Mouse (Mus musculus): ENCODE data around the gene Rere. TPM values are rescaled to one million over a fixed set of nuclear protein-coding genes. Genes with fewer than 3 reads are reported as not detected.

Rere gene
- total and polyA plus RNA-seq, 3 experiments, result 3.1 to 36.5 (median 8.7) TPM

GRCm38 (mm10) chr4:150235585-150235984 is 45.9 kb upstream of the Rere start:
- Histone ChIP-seq H3K9ac (ENCODE audit: insufficient read depth, low read depth) (no peak overlapping the region), H3K36me3 (replicated peaks in 1 of 2; ENCODE audit: control insufficient read depth in 1 of 2, insufficient read depth in 1 of 2, low read length in 1 of 2) (peaks cover 2 to 17% of the 10 kb centered on the region in 2 experiments), H3K4me3 (replicated peaks in 1 of 3; ENCODE audit: low read depth in 2 of 3, low read length in 2 of 3, poor library complexity in 1 of 3) (no peak overlapping the region), H3K79me2 (replicated peaks; ENCODE audit: control insufficient read depth, extremely low read depth, insufficient read depth, poor library complexity, severe bottlenecking) (peaks cover 31% of the 10 kb centered on the region), H3K4me2 (ENCODE audit: insufficient read depth, low read depth, poor library complexity, severe bottlenecking) (no peak overlapping the region), H3K4me1 (ENCODE audit: control insufficient read depth in 1 of 2, insufficient read depth in 2 of 2) (peaks cover 3 to 42% of the 10 kb centered on the region in 2 experiments), H3K27me3 (replicated peaks) (no peaks in the 10 kb centered on the region), H3K9me3 (replicated peaks; ENCODE audit: low read length) (no peaks in the 10 kb centered on the region), H3K27ac (ENCODE audit: insufficient read depth, low read depth) (no peak overlapping the region)
- no peak for DNase-seq (ENCODE audit: extremely low read depth)
- no peak for TF ChIP-seq PAX5 (IDR thresholded peaks at IDR 0.05; ENCODE audit: low read length)
- no peak for TF ChIP-seq CHD2 (IDR thresholded peaks at IDR 0.05; ENCODE audit: low read length)
- no peak for TF ChIP-seq BHLHE40 (IDR thresholded peaks at IDR 0.05; ENCODE audit: low read depth, low read length)
- TF ChIP-seq EP300 (IDR thresholded peaks at IDR 0.05; ENCODE audit: low read length), result no peak
- no peak for TF ChIP-seq KAT2A (IDR thresholded peaks at IDR 0.05; ENCODE audit: insufficient replicate concordance, low read length)
- no peak for TF ChIP-seq MYC (IDR thresholded peaks at IDR 0.05; ENCODE audit: low read depth, low read length)
- TF ChIP-seq NRF1 (IDR thresholded peaks at IDR 0.05; ENCODE audit: low read depth, low read length), result no peak
- no peak for TF ChIP-seq ZC3H11A (IDR thresholded peaks at IDR 0.05; ENCODE audit: low read depth, low read length)
- no peak for TF ChIP-seq ELF1 (IDR thresholded peaks at IDR 0.05; ENCODE audit: low read depth, low read length)
- TF ChIP-seq ZKSCAN1 (IDR thresholded peaks at IDR 0.05; ENCODE audit: borderline replicate concordance, low read depth, low read length), result no peak
- no peak for TF ChIP-seq JUN (IDR thresholded peaks at IDR 0.05; ENCODE audit: insufficient read depth, low read depth, low read length)
- no peak for TF ChIP-seq SIN3A (IDR thresholded peaks at IDR 0.05; ENCODE audit: low read length)
- no peak for TF ChIP-seq ZMIZ1 (IDR thresholded peaks at IDR 0.05; ENCODE audit: low read depth, low read length)
- no peak for TF ChIP-seq MAFK (IDR thresholded peaks at IDR 0.05; ENCODE audit: insufficient replicate concordance, low read length)
- TF ChIP-seq POLR2A (IDR thresholded peaks at IDR 0.05; ENCODE audit: low read depth, low read length), result no peak
- TF ChIP-seq SMC3 (IDR thresholded peaks at IDR 0.05; ENCODE audit: low read depth, low read length), result no peak
- no peak for TF ChIP-seq POLR2AphosphoS2 (IDR thresholded peaks at IDR 0.05; ENCODE audit: low read depth, low read length)
- TF ChIP-seq MAZ (IDR thresholded peaks at IDR 0.05; ENCODE audit: low read depth, low read length), result no peak
- no peak for TF ChIP-seq CTCF (conservative IDR thresholded peaks at IDR 0.05 in 1 of 2, IDR thresholded peaks at IDR 0.05 in 1 of 2; ENCODE audit: low read depth in 2 of 2, low read length in 2 of 2)
- in situ Hi-C loops (cut with MboI; ENCODE audit: low pct_ligation_motif_present, low pct_unique_long_range_greater_than_20kb, low sequenced_read_pairs) (no loop called here), dilution Hi-C loops (cut with MboI; ENCODE audit: extremely low pct_ligation_motif_present, extremely low pct_unique_long_range_greater_than_20kb, low sequenced_read_pairs) (no loop called here)

DNA sequence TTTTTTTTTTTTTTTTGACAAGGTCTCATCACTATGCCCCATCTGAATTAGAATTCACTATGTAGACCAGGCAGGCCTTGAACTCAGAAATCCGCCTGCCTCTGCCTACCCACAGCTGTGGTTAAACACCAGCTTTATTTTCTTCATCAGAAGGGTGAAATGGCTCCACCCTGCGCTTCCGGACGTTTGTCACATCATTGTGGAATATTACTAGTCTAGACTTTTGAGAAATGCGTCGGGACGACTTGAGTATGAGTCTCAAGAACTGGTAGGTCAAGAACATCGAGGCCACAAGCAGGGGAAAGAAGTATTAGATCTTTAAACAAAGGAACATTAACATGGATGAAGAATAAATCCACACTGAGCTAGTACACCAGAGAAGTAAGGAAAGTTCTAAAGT is 45.4 kb upstream of the Rere start:
- H3K79me2 ChIP-seq (replicated peaks; ENCODE audit: control insufficient read depth, extremely low read depth, insufficient read depth, poor library complexity, severe bottlenecking), result peaks cover 34% of the 10 kb centered on the region
- peak overlapping the region; percentile 60 for H3K27ac ChIP-seq (ENCODE audit: insufficient read depth, low read depth)
- TF ChIP-seq MYC (IDR thresholded peaks at IDR 0.05; ENCODE audit: low read depth, low read length) (no peak), SMC3 (IDR thresholded peaks at IDR 0.05; ENCODE audit: low read depth, low read length) (no peak), MAX (IDR thresholded peaks at IDR 0.05; ENCODE audit: low read length) (no peak), POLR2A (IDR thresholded peaks at IDR 0.05; ENCODE audit: low read depth, low read length) (no peak), MAZ (IDR thresholded peaks at IDR 0.05; ENCODE audit: low read depth, low read length) (no peak), SIN3A (IDR thresholded peaks at IDR 0.05; ENCODE audit: low read length) (no peak), IRF4 (IDR thresholded peaks at IDR 0.05; ENCODE audit: low read depth, low read length) (no peak), NRF1 (IDR thresholded peaks at IDR 0.05; ENCODE audit: low read depth, low read length) (no peak), RCOR1 (conservative IDR thresholded peaks at IDR 0.05; ENCODE audit: low read depth, low read length) (0 out of 2 replicates have a peak, but pooled peaks have one; percentile 23), CTCF (conservative IDR thresholded peaks at IDR 0.05 in 1 of 2, IDR thresholded peaks at IDR 0.05 in 1 of 2; ENCODE audit: low read depth in 2 of 2, low read length in 2 of 2) (0 out of 4 replicates have a peak, but pooled peaks of 1 of the 2 experiments have one; percentile 24), TBP (conservative IDR thresholded peaks at IDR 0.05; ENCODE audit: low read depth, low read length) (no peak), ZKSCAN1 (IDR thresholded peaks at IDR 0.05; ENCODE audit: borderline replicate concordance, low read depth, low read length) (no peak), POLR2AphosphoS2 (IDR thresholded peaks at IDR 0.05; ENCODE audit: low read depth, low read length) (no peak), CHD1 (IDR thresholded peaks at IDR 0.05; ENCODE audit: low read depth, low read length) (0 out of 2 replicates have a peak, but pooled peaks have one; percentile 50), MEF2A (IDR thresholded peaks at IDR 0.05; ENCODE audit: borderline replicate concordance, low read depth, low read length) (no peak), USF1 (IDR thresholded peaks at IDR 0.05; ENCODE audit: low read depth, low read length) (no peak), EP300 (IDR thresholded peaks at IDR 0.05; ENCODE audit: low read length) (no peak), E2F4 (IDR thresholded peaks at IDR 0.05; ENCODE audit: insufficient replicate concordance, low read depth, low read length) (no peak), USF2 (conservative IDR thresholded peaks at IDR 0.05; ENCODE audit: low read depth, low read length) (no peak)
- dilution Hi-C loops (cut with MboI; ENCODE audit: extremely low pct_ligation_motif_present, extremely low pct_unique_long_range_greater_than_20kb, low sequenced_read_pairs) (no loop called here), in situ Hi-C loops (cut with MboI; ENCODE audit: low pct_ligation_motif_present, low pct_unique_long_range_greater_than_20kb, low sequenced_read_pairs) (no loop called here)
- peak overlapping the region; percentile 78; the same call in 1 of the 2 replicates for H3K9ac ChIP-seq (ENCODE audit: insufficient read depth, low read depth)
- DNase-seq (ENCODE audit: extremely low read depth), result peak; percentile 75
- H3K27me3 ChIP-seq (replicated peaks), result no peaks in the 10 kb centered on the region
- H3K36me3 ChIP-seq (replicated peaks in 1 of 2; ENCODE audit: control insufficient read depth in 1 of 2, insufficient read depth in 1 of 2, low read length in 1 of 2), result peaks cover 5 to 21% of the 10 kb centered on the region in 2 experiments
- peak overlapping the region; percentile 41 to 98 (median 97) for H3K4me3 ChIP-seq (replicated peaks in 1 of 3; ENCODE audit: low read depth in 2 of 3, low read length in 2 of 3, poor library complexity in 1 of 3)
- H3K4me2 ChIP-seq (ENCODE audit: insufficient read depth, low read depth, poor library complexity, severe bottlenecking), result peak overlapping the region; percentile 59
- peaks cover 3 to 42% of the 10 kb centered on the region in 2 experiments for H3K4me1 ChIP-seq (ENCODE audit: control insufficient read depth in 1 of 2, insufficient read depth in 2 of 2)
- H3K9me3 ChIP-seq (replicated peaks; ENCODE audit: low read length), result no peaks in the 10 kb centered on the region

Measured in CH12.LX (cell line).